Mouse (Mus musculus) myocyte (in vitro differentiated cells): Measurements from ENCODE around the gene Gm20388.

ENCODE experiments used
- MAX ChIP-seq: IDR thresholded peaks from one replicate; pipeline ENCODE4 v1.6.1; 2011; ENCODE audit warnings: low read depth, mild to moderate bottlenecking, control low read depth
- MYOD1 ChIP-seq, 3 experiments: IDR thresholded peaks; one replicate each; pipeline ENCODE4 v1.6.1; 2011; ENCODE audit warnings: control low read depth in 2 of 3, low read depth in 2 of 3, mild to moderate bottlenecking in 2 of 3, moderate library complexity in 1 of 3; ENCODE audit not compliant: insufficient read length in 2 of 3, control insufficient read depth in 1 of 3
- MYOG ChIP-seq, 3 experiments: IDR thresholded peaks; one replicate each; pipeline ENCODE4 v1.6.1; 2011; ENCODE audit warnings: control low read depth in 2 of 3, low read depth in 2 of 3, mild to moderate bottlenecking in 2 of 3; ENCODE audit not compliant: insufficient read length in 2 of 3, control insufficient read depth in 1 of 3, insufficient read depth in 1 of 3
- POLR2A ChIP-seq: IDR thresholded peaks from one replicate; pipeline ENCODE4 v1.6.1; 2011; ENCODE audit warnings: low read depth, mild to moderate bottlenecking, control low read depth, moderate library complexity; ENCODE audit not compliant: insufficient read length
- SRF ChIP-seq: IDR thresholded peaks from one replicate; pipeline ENCODE4 v1.6.1; 2011; ENCODE audit warnings: low read depth; ENCODE audit not compliant: control insufficient read depth, insufficient read length
- TCF12 ChIP-seq: IDR thresholded peaks from one replicate; pipeline ENCODE4 v1.6.1; 2011; ENCODE audit warnings: mild to moderate bottlenecking, control low read depth; ENCODE audit not compliant: poor library complexity, insufficient read depth, severe bottlenecking
- USF1 ChIP-seq: IDR thresholded peaks from one replicate; pipeline ENCODE4 v1.6.1; 2011; ENCODE audit warnings: low read depth, mild to moderate bottlenecking, control low read depth, moderate library complexity

- TF ChIP-seq TCF12 (no peak), POLR2A (no peak), MYOD1 (IDR thresholded peaks at IDR 0.05; ENCODE audit: control insufficient read depth in 1 of 3, insufficient read length in 2 of 3, low read depth in 2 of 3) (no peak), MAX (no peak), USF1 (no peak), SRF (no peak), MYOG (IDR thresholded peaks at IDR 0.05; ENCODE audit: control insufficient read depth in 1 of 3, insufficient read depth in 1 of 3, insufficient read length in 2 of 3, low read depth in 2 of 3) (no peak)
Observed at GRCm38 (mm10) chr8:121180474-121181284, 1270.0 kb downstream of the Gm20388 start.
